Mouse (Mus musculus) ZHBTc4 (cell line): ENCODE measurements around the gene H2-M9.

Experiments used
- DNase-seq: peaks from one replicate; pipeline ENCODE4 v3.0.0-alpha.2; 2011; ENCODE audit warnings: low read depth, low spot score

The H2-M9 gene

DNA sequence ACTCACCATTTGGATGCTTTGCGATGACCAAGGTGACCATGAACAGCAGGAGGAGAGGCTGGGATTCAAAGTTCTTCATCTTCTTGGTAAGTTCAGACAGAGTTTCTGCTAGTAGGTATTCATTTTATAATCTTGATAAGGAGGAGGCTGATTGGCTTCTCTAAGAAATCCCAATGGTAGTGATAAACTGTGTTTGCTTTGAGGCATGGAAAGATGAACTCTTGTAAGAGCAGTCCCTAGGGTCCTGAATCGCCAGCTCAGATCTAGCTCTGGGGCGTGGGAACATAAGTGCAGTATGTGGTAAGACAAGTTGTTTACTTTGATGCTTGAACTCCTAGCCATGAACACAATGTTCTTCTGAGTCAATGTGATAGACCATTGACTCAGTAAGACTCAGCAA is at the start of gene H2-M9:
Gene H2-M9 (minus strand): TSS at position 101 of the 400 bp plus-strand sequence.
- DNase-seq: no peak

DNA sequence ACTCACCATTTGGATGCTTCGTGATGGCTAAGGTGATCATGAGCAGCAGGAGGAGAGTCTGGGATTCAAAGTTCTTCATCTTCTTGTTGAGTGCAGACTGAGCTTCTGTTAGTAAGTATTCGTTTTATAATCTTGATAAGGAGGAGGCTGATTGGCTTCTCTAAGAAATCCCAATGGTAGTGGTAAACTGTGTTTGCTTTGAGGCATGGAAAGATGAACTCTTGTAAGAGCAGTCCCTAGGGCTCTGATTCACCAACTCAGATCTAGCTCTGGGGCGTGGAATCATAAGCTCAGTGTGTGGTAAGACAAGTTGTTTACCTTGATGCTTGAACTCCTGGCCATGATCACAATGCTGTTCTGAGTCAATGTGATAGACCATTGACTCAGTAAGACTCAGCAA is 29.7 kb upstream of the H2-M9 start, which contains the start of gene H2-M1:
Gene H2-M1 (minus strand): TSS at position 101 of the 400 bp plus-strand sequence.
- DNase-seq: no peak
